Mouse (Mus musculus) liver, postnatal 0 days (tissue): ENCODE measurements around the gene Rad51b.

Experiments
- CTCF ChIP-seq: sonication (generic); IDR thresholded peaks from 2 replicates; pipeline ENCODE4 v1.5.1; 2016; ENCODE audit warnings: antibody characterized with exemption, low read depth
- EP300 ChIP-seq: IDR thresholded peaks from 2 replicates; pipeline ENCODE4 v1.6.1; 2016; ENCODE audit warnings: antibody characterized with exemption, low read depth, mild to moderate bottlenecking

GRCm38 (mm10) chr12:79574159-79575040, 277.3 kb downstream of the Rad51b start:
- TF ChIP-seq CTCF (no peak), EP300 (no peak)
